In genomic region chr7:142473476-142473875, GRCm38 (mm10) we compare ENCODE assay signal across 15 mouse cellular contexts. TPM values are rescaled to one million over a fixed set of nuclear protein-coding genes. Genes with fewer than 3 reads are reported as not detected.
A peak's percentile ranks its signal among the peaks of the same experiment; 100 is the strongest.
DNase-seq lines count a peak whose midpoint lies in the region; ATAC-seq lines count a peak whose summit lies in the region.
"Had no signal": no experiment of that assay in that cellular context is flagged by ENCODE, and none has a peak within 500 bp of the region (broad histone marks: within the 10 kb centered on the region; RNA-seq: fewer than 3 reads in every experiment).

No protein-coding gene starts in this region.

- H3K4me2 ChIP-seq in kidney, embryonic 15.5 days, result peak overlapping the region; percentile 63
- peak overlapping the region; percentile 31; the same call in 1 of the 2 replicates for H3K4me2 ChIP-seq in embryonic facial prominence, embryonic 13.5 days
- 0 out of 2 replicates have a peak overlapping the region, but pooled peaks have one; percentile 12 for H3K4me2 ChIP-seq in embryonic facial prominence, embryonic 15.5 days (replicated peaks)
- peak overlapping the region; percentile 44 for H3K4me2 ChIP-seq in limb, embryonic 12.5 days

- H3K4me3 ChIP-seq in kidney, embryonic 15.5 days (replicated peaks), result peak overlapping the region; percentile 41
- H3K4me3 ChIP-seq in embryonic facial prominence, embryonic 13.5 days, result no peak overlapping the region
- no peak overlapping the region for H3K4me3 ChIP-seq in embryonic facial prominence, embryonic 15.5 days (replicated peaks)
- no peak overlapping the region for H3K4me3 ChIP-seq in limb, embryonic 12.5 days (replicated peaks)
- H3K4me3 ChIP-seq: layer of hippocampus, adult 2 months had no signal

- no peaks in the 10 kb centered on the region for H3K9me3 ChIP-seq in kidney, embryonic 15.5 days (replicated peaks)
- H3K9me3 ChIP-seq in embryonic facial prominence, embryonic 13.5 days, result no peaks in the 10 kb centered on the region
- no peaks in the 10 kb centered on the region for H3K9me3 ChIP-seq in embryonic facial prominence, embryonic 15.5 days (replicated peaks)
- no peaks in the 10 kb centered on the region for H3K9me3 ChIP-seq in limb, embryonic 12.5 days

- ATAC-seq in kidney, embryonic 15.5 days (replicated peaks; ENCODE audit: low FRiP score), result no peak
- no peak for ATAC-seq in embryonic facial prominence, embryonic 13.5 days (ENCODE audit: insufficient number of reproducible peaks, insufficient read depth, low FRiP score, low TSS enrichment, low read depth)
- no peak for ATAC-seq in embryonic facial prominence, embryonic 15.5 days (ENCODE audit: insufficient number of reproducible peaks, low FRiP score, low TSS enrichment, low read depth)
- no peak for ATAC-seq in limb, embryonic 12.5 days (ENCODE audit: insufficient number of reproducible peaks, insufficient read depth, low FRiP score, low TSS enrichment, low read depth)
- ATAC-seq: hindbrain, embryonic 16.5 days had no signal

- peak overlapping the region; percentile 96 for H3K27ac ChIP-seq in kidney, embryonic 15.5 days
- H3K27ac ChIP-seq in embryonic facial prominence, embryonic 13.5 days, result peak overlapping the region; percentile 28; the same call in 1 of the 2 replicates
- H3K27ac ChIP-seq in embryonic facial prominence, embryonic 15.5 days (replicated peaks), result no peak overlapping the region
- no peak overlapping the region for H3K27ac ChIP-seq in limb, embryonic 12.5 days
- H3K27ac ChIP-seq: layer of hippocampus, adult 2 months had no signal

- H3K9ac ChIP-seq in kidney, embryonic 15.5 days, result peak overlapping the region; percentile 48; the same call in 1 of the 2 replicates
- no peak overlapping the region for H3K9ac ChIP-seq in embryonic facial prominence, embryonic 13.5 days
- no peak overlapping the region for H3K9ac ChIP-seq in embryonic facial prominence, embryonic 15.5 days
- no peak overlapping the region for H3K9ac ChIP-seq in limb, embryonic 12.5 days (replicated peaks)

- H3K27me3 ChIP-seq in kidney, embryonic 15.5 days, result no peaks in the 10 kb centered on the region
- no peaks in the 10 kb centered on the region for H3K27me3 ChIP-seq in embryonic facial prominence, embryonic 13.5 days
- H3K27me3 ChIP-seq in embryonic facial prominence, embryonic 15.5 days, result no peaks in the 10 kb centered on the region
- no peaks in the 10 kb centered on the region for H3K27me3 ChIP-seq in limb, embryonic 12.5 days

- H3K4me1 ChIP-seq in kidney, embryonic 15.5 days, result peaks cover 89% of the 10 kb centered on the region
- H3K4me1 ChIP-seq in embryonic facial prominence, embryonic 13.5 days, result peaks cover 58% of the 10 kb centered on the region
- peaks cover 59% of the 10 kb centered on the region for H3K4me1 ChIP-seq in embryonic facial prominence, embryonic 15.5 days
- H3K4me1 ChIP-seq in limb, embryonic 12.5 days (replicated peaks), result peaks cover 51% of the 10 kb centered on the region

- H3K36me3 ChIP-seq in kidney, embryonic 15.5 days, result peaks cover 5% of the 10 kb centered on the region; the same call in 1 of the 2 replicates
- H3K36me3 ChIP-seq in embryonic facial prominence, embryonic 13.5 days, result no peaks in the 10 kb centered on the region; the same call in 1 of the 2 replicates
- no peaks in the 10 kb centered on the region for H3K36me3 ChIP-seq in embryonic facial prominence, embryonic 15.5 days
- no peaks in the 10 kb centered on the region for H3K36me3 ChIP-seq in limb, embryonic 12.5 days

- WGBS in kidney, embryonic 15.5 days, result 92% methylated on average over 2 of the region's 2 CpGs
- 81% methylated on average over 2 of the region's 2 CpGs for WGBS in embryonic facial prominence, embryonic 13.5 days
- 70% methylated on average over 2 of the region's 2 CpGs for WGBS in embryonic facial prominence, embryonic 15.5 days
- WGBS in limb, embryonic 12.5 days, result 89% methylated on average over 2 of the region's 2 CpGs

- no peak for DNase-seq in kidney, postnatal 4 days
- DNase-seq in spleen, postnatal 14 days (ENCODE audit: low spot score in 2 of 2), result no peak
- DNase-seq in layer of hippocampus, adult 18-20 months (ENCODE audit: low spot score in 2 of 2), result no peak
- DNase-seq: adrenal gland, postnatal 10 days had no signal

RNA-seq across cellular contexts. Expression of gene Lsp1, which starts 12.9 kb away (rescaled TPM):
- 115 and 139 TPM in 2 replicates for polyA plus RNA-seq in kidney, embryonic 15.5 days (2015; fragmentation: Nextera tagmentation; extraction: Ambion mirVana)
- 28.5 and 29.2 TPM in 2 replicates for polyA plus RNA-seq in embryonic facial prominence, embryonic 13.5 days (2015; fragmentation: Nextera tagmentation; extraction: Ambion mirVana)
- polyA plus RNA-seq in embryonic facial prominence, embryonic 15.5 days (2015; fragmentation: Nextera tagmentation; extraction: Ambion mirVana), result 49.3 and 58.9 TPM in 2 replicates
- polyA plus RNA-seq in limb, embryonic 12.5 days (2016; fragmentation: Nextera tagmentation; extraction: Ambion mirVana), result 30.2 and 30.3 TPM in 2 replicates
- 1 to 10 TPM; 2.6 to 3.1 TPM for total RNA-seq in layer of hippocampus, adult 18-20 months (2021)

RNA-seq across cellular contexts. Expression of gene Tnnt3, which starts 25.2 kb away (rescaled TPM):
- polyA plus RNA-seq in kidney, embryonic 15.5 days (2015; fragmentation: Nextera tagmentation; extraction: Ambion mirVana), result 23.5 and 46.2 TPM in 2 replicates
- 3.8 and 5.8 TPM in 2 replicates for polyA plus RNA-seq in embryonic facial prominence, embryonic 13.5 days (2015; fragmentation: Nextera tagmentation; extraction: Ambion mirVana)
- polyA plus RNA-seq in embryonic facial prominence, embryonic 15.5 days (2015; fragmentation: Nextera tagmentation; extraction: Ambion mirVana), result 167 and 228 TPM in 2 replicates
- 14.3 and 17.3 TPM in 2 replicates for polyA plus RNA-seq in limb, embryonic 12.5 days (2016; fragmentation: Nextera tagmentation; extraction: Ambion mirVana)
- total RNA-seq in layer of hippocampus, adult 18-20 months (2021), result not detected
- total RNA-seq: layer of hippocampus, adult 2 months; left cerebral cortex, postnatal 14 days; megakaryocyte-erythroid progenitor cell, adult 5-6 weeks had no signal

RNA-seq across cellular contexts. Expression of gene Tnni2, which starts 31.9 kb away (rescaled TPM):
- 19.0 and 45.8 TPM in 2 replicates for polyA plus RNA-seq in kidney, embryonic 15.5 days (2015; fragmentation: Nextera tagmentation; extraction: Ambion mirVana)
- 7.7 and 8.4 TPM in 2 replicates for polyA plus RNA-seq in embryonic facial prominence, embryonic 13.5 days (2015; fragmentation: Nextera tagmentation; extraction: Ambion mirVana)
- 169 and 228 TPM in 2 replicates for polyA plus RNA-seq in embryonic facial prominence, embryonic 15.5 days (2015; fragmentation: Nextera tagmentation; extraction: Ambion mirVana)
- 14.4 and 15.3 TPM in 2 replicates for polyA plus RNA-seq in limb, embryonic 12.5 days (2016; fragmentation: Nextera tagmentation; extraction: Ambion mirVana)
- 1 to 10 TPM in 1 of 2 experiments, not detected in 1; 1.2 TPM for total RNA-seq in layer of hippocampus, adult 18-20 months (2021)
- total RNA-seq: layer of hippocampus, adult 2 months had no signal

RNA-seq across cellular contexts. Expression of gene Syt8, which starts 38.8 kb away (rescaled TPM):
- polyA plus RNA-seq in kidney, embryonic 15.5 days (2015; fragmentation: Nextera tagmentation; extraction: Ambion mirVana), result 0.62 and 1.3 TPM in 2 replicates
- 0.37 and 0.66 TPM in 2 replicates for polyA plus RNA-seq in embryonic facial prominence, embryonic 13.5 days (2015; fragmentation: Nextera tagmentation; extraction: Ambion mirVana)
- 3.9 and 4.5 TPM in 2 replicates for polyA plus RNA-seq in embryonic facial prominence, embryonic 15.5 days (2015; fragmentation: Nextera tagmentation; extraction: Ambion mirVana)
- polyA plus RNA-seq in limb, embryonic 12.5 days (2016; fragmentation: Nextera tagmentation; extraction: Ambion mirVana), result 0.60 TPM in 1 of 2 replicates, not detected in the other
- total RNA-seq in layer of hippocampus, adult 18-20 months (2021), result not detected
- total RNA-seq: adrenal gland, postnatal 10 days; gastrocnemius, postnatal 36 days; layer of hippocampus, adult 2 months; megakaryocyte-erythroid progenitor cell, adult 5-6 weeks had no signal
- polyA plus RNA-seq: forebrain, embryonic 11.5 days; hindbrain, embryonic 16.5 days; neural tube, embryonic 11.5 days had no signal

RNA-seq across cellular contexts. Expression of gene Mrpl23, which starts 59.0 kb away (rescaled TPM):
- 25.8 and 26.8 TPM in 2 replicates for polyA plus RNA-seq in kidney, embryonic 15.5 days (2015; fragmentation: Nextera tagmentation; extraction: Ambion mirVana)
- polyA plus RNA-seq in embryonic facial prominence, embryonic 13.5 days (2015; fragmentation: Nextera tagmentation; extraction: Ambion mirVana), result 36.0 and 36.7 TPM in 2 replicates
- polyA plus RNA-seq in embryonic facial prominence, embryonic 15.5 days (2015; fragmentation: Nextera tagmentation; extraction: Ambion mirVana), result 28.5 and 32.7 TPM in 2 replicates
- polyA plus RNA-seq in limb, embryonic 12.5 days (2016; fragmentation: Nextera tagmentation; extraction: Ambion mirVana), result 29.4 and 33.3 TPM in 2 replicates
- 1 to 10 TPM; 6.8 to 8.4 TPM for total RNA-seq in layer of hippocampus, adult 18-20 months (2021)

Comparison
In these comparisons a context has a peak if more than half of its experiments do, and no peak if none do; other contexts are left out.
1. H3K27ac ChIP-seq: peak in kidney, embryonic 15.5 days (single experiment) and embryonic facial prominence, embryonic 13.5 days (single experiment); none in embryonic facial prominence, embryonic 15.5 days (single experiment) and limb, embryonic 12.5 days (single experiment).
2. H3K4me2 ChIP-seq: peak in every context shown above with its lines; median percentile 63 in kidney, embryonic 15.5 days; 44 in limb, embryonic 12.5 days; 31 in embryonic facial prominence, embryonic 13.5 days; 12 in embryonic facial prominence, embryonic 15.5 days.